Mouse (Mus musculus): ENCODE measurements at regions not wholly inside any gene's neighbourhood (a gene's known extent, or its start where the extent isn't known, plus 50 kb on each side); places are given as distances from the start of the nearest gene placed in this dataset.

DNA sequence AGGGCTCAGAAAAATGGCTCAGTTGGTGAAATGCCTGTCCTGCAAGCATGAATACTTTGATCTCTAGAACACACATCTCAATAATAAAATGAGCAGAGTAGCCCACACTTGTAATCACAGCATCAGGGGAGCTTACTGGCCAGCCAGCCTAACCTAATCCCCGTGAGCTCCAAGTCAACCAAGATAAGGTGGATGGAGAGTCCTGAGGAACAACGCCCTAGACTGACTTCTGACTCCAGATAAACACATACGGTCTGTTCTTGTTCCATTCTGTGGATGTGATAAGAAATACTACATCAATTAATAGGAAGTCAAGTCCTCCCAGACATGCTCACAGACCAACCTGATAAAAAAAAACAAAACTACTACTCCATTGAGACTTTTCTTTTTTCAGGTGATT, 180.4 kb upstream of the Jarid2 start:
- Histone ChIP-seq H3K4me2 (ENCODE audit: low read length) (no peak overlapping the region), H3K4me1 (replicated peaks; ENCODE audit: control insufficient read depth, insufficient read depth, low read length) (no peaks in the 10 kb centered on the region), H3K9ac (ENCODE audit: low read length) (no peak overlapping the region), H3K36me3 (ENCODE audit: control insufficient read depth, insufficient read depth, low read length) (no peaks in the 10 kb centered on the region), H3K27me3 (replicated peaks; ENCODE audit: control insufficient read depth, insufficient read depth, low read length) (no peaks in the 10 kb centered on the region), H3K27ac (ENCODE audit: low read depth) (no peak overlapping the region), H3K9me3 (ENCODE audit: control insufficient read depth, low read length) (no peaks in the 10 kb centered on the region), H3K4me3 (ENCODE audit: low read depth, low read length) (no peak overlapping the region)
- 73% methylated on average over 3 of the region's 3 CpGs for WGBS
- DNase-seq (ENCODE audit: low spot score) (no peak), ATAC-seq (replicated peaks; ENCODE audit: low FRiP score, low TSS enrichment, low read depth) (no peak)

DNA sequence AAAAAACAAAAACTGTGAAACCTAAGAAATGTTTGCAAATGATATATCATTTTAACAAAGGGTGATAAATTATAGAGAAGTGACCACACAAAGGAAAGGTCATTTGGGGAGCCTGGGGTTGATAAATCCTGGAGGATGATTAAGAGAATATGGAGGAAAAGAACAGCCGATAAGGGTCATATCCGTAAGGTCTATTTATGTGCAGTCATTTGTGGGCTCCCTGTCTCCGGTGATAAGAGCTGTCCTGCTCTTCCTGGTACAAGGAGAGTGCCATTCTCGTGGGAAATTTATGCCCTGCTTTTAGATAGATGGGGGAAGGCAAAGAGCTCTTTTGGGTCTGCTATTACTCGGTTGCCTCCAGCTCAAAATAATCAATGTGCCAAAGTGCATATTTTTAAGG, 175.9 kb upstream of the Jarid2 start:
- no peak for DNase-seq (ENCODE audit: low spot score)
- H3K27ac ChIP-seq (ENCODE audit: low read depth), result no peak overlapping the region
- H3K4me1 ChIP-seq (replicated peaks; ENCODE audit: control insufficient read depth, insufficient read depth, low read length), result no peaks in the 10 kb centered on the region
- ATAC-seq (replicated peaks; ENCODE audit: low FRiP score, low TSS enrichment, low read depth), result no peak
- no peak overlapping the region for H3K9ac ChIP-seq (ENCODE audit: low read length)
- WGBS, result 61% methylated on average over 5 of the region's 5 CpGs
- no peak overlapping the region for H3K4me2 ChIP-seq (ENCODE audit: low read length)
- H3K9me3 ChIP-seq (ENCODE audit: control insufficient read depth, low read length), result no peaks in the 10 kb centered on the region
- H3K4me3 ChIP-seq (ENCODE audit: low read depth, low read length), result no peak overlapping the region
- no peaks in the 10 kb centered on the region for H3K36me3 ChIP-seq (ENCODE audit: control insufficient read depth, insufficient read depth, low read length)
- no peaks in the 10 kb centered on the region for H3K27me3 ChIP-seq (replicated peaks; ENCODE audit: control insufficient read depth, insufficient read depth, low read length)

DNA sequence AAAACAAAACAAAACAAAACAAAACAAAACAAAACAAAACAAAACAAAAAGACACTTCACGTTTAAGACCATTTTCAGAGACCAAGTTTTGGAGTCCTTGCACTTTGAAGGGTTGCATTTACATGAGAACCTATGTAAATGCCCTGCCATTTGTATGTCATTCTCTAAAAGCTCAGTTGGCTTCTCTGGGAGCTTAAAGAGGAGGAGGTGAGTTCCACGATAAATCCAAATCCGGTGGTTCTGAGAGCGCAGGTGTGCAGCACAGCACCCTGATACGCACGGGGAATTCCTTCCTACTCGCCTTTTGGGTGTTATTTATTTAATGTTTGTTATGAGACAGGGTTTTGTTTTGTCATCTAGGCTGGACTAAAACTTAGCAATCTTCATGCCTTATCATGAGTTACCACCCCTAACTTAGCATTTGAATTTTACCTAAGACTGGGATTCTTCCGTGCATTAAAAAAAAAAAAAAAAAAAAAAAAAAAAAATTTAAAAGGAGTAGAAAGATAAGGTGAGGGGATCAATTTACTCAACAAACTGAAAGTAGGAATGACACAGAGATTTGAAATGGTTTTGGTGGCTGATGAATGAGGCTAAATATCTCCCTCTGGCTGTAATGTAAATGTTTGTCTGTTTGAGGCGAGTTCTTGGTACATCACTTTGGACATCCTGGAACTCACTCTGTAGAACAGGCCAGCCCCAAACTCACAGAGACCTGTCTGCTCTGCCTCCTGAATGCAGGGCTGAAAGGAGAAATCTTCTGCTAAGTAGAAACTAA, 174.4 kb upstream of the Jarid2 start:
- WGBS, result 75% methylated on average over 9 of the region's 9 CpGs
- no peak for ATAC-seq (replicated peaks; ENCODE audit: low FRiP score, low TSS enrichment, low read depth)
- DNase-seq (ENCODE audit: low spot score), result no peak
- H3K9ac ChIP-seq (ENCODE audit: low read length), result no peak overlapping the region
- no peaks in the 10 kb centered on the region for H3K9me3 ChIP-seq (ENCODE audit: control insufficient read depth, low read length)
- no peak overlapping the region for H3K4me3 ChIP-seq (ENCODE audit: low read depth, low read length)
- no peaks in the 10 kb centered on the region for H3K36me3 ChIP-seq (ENCODE audit: control insufficient read depth, insufficient read depth, low read length)
- H3K4me1 ChIP-seq (replicated peaks; ENCODE audit: control insufficient read depth, insufficient read depth, low read length), result no peaks in the 10 kb centered on the region
- H3K27ac ChIP-seq (ENCODE audit: low read depth), result no peak overlapping the region
- H3K4me2 ChIP-seq (ENCODE audit: low read length), result no peak overlapping the region
- H3K27me3 ChIP-seq (replicated peaks; ENCODE audit: control insufficient read depth, insufficient read depth, low read length), result no peaks in the 10 kb centered on the region

DNA sequence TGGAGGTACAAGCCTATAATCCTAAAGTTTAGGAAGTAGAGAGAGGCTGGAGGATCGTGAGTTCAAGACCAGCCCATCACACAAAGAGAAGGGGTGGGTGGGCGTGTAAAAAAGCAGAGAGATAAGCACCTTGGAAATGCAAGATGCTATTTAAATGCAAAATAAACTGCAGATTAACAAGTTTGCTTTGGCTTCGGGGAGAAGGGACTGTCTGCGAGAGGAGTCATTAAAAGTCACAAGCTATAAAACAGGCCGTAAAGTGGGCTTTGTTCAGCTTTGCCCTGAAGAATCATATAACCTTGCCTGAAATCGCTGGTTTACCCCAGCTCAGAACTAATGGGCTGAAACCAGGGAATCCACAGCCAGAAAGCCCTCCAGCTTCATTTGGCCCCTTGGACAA, 173.3 kb upstream of the Jarid2 start:
- H3K27ac ChIP-seq (ENCODE audit: low read depth), result no peak overlapping the region
- no peaks in the 10 kb centered on the region for H3K36me3 ChIP-seq (ENCODE audit: control insufficient read depth, insufficient read depth, low read length)
- no peaks in the 10 kb centered on the region for H3K27me3 ChIP-seq (replicated peaks; ENCODE audit: control insufficient read depth, insufficient read depth, low read length)
- no peaks in the 10 kb centered on the region for H3K4me1 ChIP-seq (replicated peaks; ENCODE audit: control insufficient read depth, insufficient read depth, low read length)
- H3K4me3 ChIP-seq (ENCODE audit: low read depth, low read length), result no peak overlapping the region
- DNase-seq (ENCODE audit: low spot score), result no peak
- no peak overlapping the region for H3K9ac ChIP-seq (ENCODE audit: low read length)
- 49% methylated on average over 6 of the region's 6 CpGs for WGBS
- H3K9me3 ChIP-seq (ENCODE audit: control insufficient read depth, low read length), result no peaks in the 10 kb centered on the region
- no peak for ATAC-seq (replicated peaks; ENCODE audit: low FRiP score, low TSS enrichment, low read depth)
- H3K4me2 ChIP-seq (ENCODE audit: low read length), result no peak overlapping the region

DNA sequence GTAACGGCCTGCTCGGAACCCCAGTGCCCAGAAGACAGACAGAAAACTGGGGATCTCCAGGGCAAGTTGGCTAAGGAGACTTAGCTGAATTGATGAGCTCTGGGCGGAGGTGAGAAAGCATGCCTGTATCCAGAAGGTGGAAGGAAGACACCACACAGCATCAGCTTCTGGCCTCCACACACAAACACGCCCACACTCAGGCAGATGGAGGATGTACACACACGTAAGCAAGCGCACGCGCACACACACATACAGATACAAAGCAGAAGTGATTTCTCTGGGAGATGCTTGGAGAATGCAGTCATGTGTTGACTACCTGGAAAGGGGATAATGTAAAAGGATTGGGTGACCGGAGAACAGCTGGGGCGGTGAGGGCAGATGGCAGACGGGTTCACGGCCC, 171.2 kb upstream of the Jarid2 start:
- Histone ChIP-seq H3K4me2 (ENCODE audit: low read length) (no peak overlapping the region), H3K36me3 (ENCODE audit: control insufficient read depth, insufficient read depth, low read length) (no peaks in the 10 kb centered on the region), H3K9me3 (ENCODE audit: control insufficient read depth, low read length) (no peaks in the 10 kb centered on the region), H3K27ac (ENCODE audit: low read depth) (no peak overlapping the region), H3K27me3 (replicated peaks; ENCODE audit: control insufficient read depth, insufficient read depth, low read length) (no peaks in the 10 kb centered on the region), H3K4me1 (replicated peaks; ENCODE audit: control insufficient read depth, insufficient read depth, low read length) (no peaks in the 10 kb centered on the region), H3K4me3 (ENCODE audit: low read depth, low read length) (no peak overlapping the region), H3K9ac (ENCODE audit: low read length) (no peak overlapping the region)
- WGBS, result 88% methylated on average over 12 of the region's 12 CpGs
- DNase-seq (ENCODE audit: low spot score) (no peak), ATAC-seq (replicated peaks; ENCODE audit: low FRiP score, low TSS enrichment, low read depth) (no peak)

DNA sequence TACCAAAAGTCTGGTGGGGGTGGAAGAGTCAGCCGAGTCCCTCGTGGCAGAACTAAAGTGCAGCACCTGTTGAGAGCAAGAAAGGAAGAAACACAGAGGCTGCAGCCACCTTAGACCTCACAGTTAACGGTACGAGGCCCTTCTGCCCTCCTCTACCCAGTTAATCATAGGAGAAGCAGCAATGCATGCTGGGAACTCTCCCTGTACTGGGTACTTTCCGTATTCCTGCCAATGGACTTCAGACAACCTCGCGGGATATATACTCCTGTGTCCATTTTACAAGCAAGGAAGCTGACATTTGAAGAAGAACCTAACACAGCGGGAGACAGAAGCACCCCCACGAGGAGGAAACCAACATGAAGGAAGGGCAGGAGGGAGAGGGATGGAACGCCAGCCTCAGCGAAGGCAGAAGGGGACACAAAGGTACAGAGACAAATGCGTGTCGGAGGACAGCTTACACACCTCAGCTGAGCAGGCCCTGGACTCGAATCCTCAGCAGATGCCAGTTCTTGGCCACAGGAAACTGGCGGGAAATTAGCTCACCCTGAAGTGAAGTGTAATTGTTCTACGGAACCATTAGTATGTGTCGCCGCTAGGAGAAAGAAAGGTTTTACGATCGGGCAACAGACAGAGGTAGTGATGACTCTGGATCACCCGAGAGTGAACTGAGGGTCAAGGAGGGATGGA, 170.6 kb upstream of the Jarid2 start:
- H3K4me1 ChIP-seq (replicated peaks; ENCODE audit: control insufficient read depth, insufficient read depth, low read length), result no peaks in the 10 kb centered on the region
- ATAC-seq (replicated peaks; ENCODE audit: low FRiP score, low TSS enrichment, low read depth) (no peak), DNase-seq (ENCODE audit: low spot score) (no peak)
- 88% methylated on average over 21 of the region's 21 CpGs for WGBS
- H3K27me3 ChIP-seq (replicated peaks; ENCODE audit: control insufficient read depth, insufficient read depth, low read length), result no peaks in the 10 kb centered on the region
- no peak overlapping the region for H3K9ac ChIP-seq (ENCODE audit: low read length)
- H3K27ac ChIP-seq (ENCODE audit: low read depth), result no peak overlapping the region
- H3K4me3 ChIP-seq (ENCODE audit: low read depth, low read length), result no peak overlapping the region
- no peaks in the 10 kb centered on the region for H3K9me3 ChIP-seq (ENCODE audit: control insufficient read depth, low read length)
- H3K4me2 ChIP-seq (ENCODE audit: low read length), result no peak overlapping the region
- no peaks in the 10 kb centered on the region for H3K36me3 ChIP-seq (ENCODE audit: control insufficient read depth, insufficient read depth, low read length)

DNA sequence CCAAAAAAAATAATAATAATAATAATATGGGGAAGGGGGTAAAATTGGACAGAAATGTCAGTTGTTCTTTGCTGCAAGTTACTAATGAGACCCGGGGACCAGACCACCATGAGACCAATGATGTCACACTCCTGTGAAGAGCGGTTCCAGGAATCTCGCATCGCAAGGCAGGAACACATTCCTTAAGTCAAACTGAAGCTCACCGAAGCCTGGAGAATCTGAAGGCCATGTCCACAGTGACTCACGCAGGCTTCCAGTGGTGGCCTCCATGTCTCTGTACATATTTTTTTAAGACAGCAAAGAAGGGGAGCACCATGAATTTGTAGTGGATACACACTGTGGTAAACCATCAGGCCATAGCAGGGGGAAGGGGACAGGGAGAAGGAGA, 170.1 kb upstream of the Jarid2 start:
- Histone ChIP-seq H3K27me3 (replicated peaks; ENCODE audit: control insufficient read depth, insufficient read depth, low read length) (no peaks in the 10 kb centered on the region), H3K4me2 (ENCODE audit: low read length) (no peak overlapping the region), H3K4me1 (replicated peaks; ENCODE audit: control insufficient read depth, insufficient read depth, low read length) (no peaks in the 10 kb centered on the region), H3K4me3 (ENCODE audit: low read depth, low read length) (no peak overlapping the region), H3K36me3 (ENCODE audit: control insufficient read depth, insufficient read depth, low read length) (no peaks in the 10 kb centered on the region), H3K9ac (ENCODE audit: low read length) (no peak overlapping the region), H3K27ac (ENCODE audit: low read depth) (no peak overlapping the region), H3K9me3 (ENCODE audit: control insufficient read depth, low read length) (no peaks in the 10 kb centered on the region)
- DNase-seq (ENCODE audit: low spot score) (no peak), ATAC-seq (replicated peaks; ENCODE audit: low FRiP score, low TSS enrichment, low read depth) (no peak)
- 89% methylated on average over 6 of the region's 6 CpGs for WGBS

DNA sequence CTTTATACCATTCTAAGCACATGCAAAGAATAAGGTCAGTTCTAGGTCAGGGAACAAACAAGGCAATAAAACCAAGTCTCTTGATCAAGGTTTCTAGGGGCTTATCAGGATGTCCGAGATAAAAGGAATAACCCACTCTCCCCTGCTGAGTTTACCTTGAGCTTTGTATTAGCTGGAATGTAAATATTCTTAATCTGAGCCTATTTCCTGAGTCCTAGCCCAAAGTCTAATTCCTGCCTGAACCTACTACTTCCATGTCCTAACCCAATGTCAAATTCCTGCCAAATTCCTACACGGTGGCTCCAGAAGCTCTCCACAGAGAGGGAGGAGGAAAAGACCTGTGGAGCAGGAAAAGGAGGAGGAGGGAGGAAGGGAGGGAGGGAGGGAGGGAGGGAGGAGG, 169.6 kb upstream of the Jarid2 start:
- no peak overlapping the region for H3K27ac ChIP-seq (ENCODE audit: low read depth)
- no peaks in the 10 kb centered on the region for H3K4me1 ChIP-seq (replicated peaks; ENCODE audit: control insufficient read depth, insufficient read depth, low read length)
- no peaks in the 10 kb centered on the region for H3K36me3 ChIP-seq (ENCODE audit: control insufficient read depth, insufficient read depth, low read length)
- no peak for DNase-seq (ENCODE audit: low spot score)
- H3K4me2 ChIP-seq (ENCODE audit: low read length), result no peak overlapping the region
- ATAC-seq (replicated peaks; ENCODE audit: low FRiP score, low TSS enrichment, low read depth), result no peak
- 28% methylated on average over 2 of the region's 2 CpGs for WGBS
- no peaks in the 10 kb centered on the region for H3K9me3 ChIP-seq (ENCODE audit: control insufficient read depth, low read length)
- H3K4me3 ChIP-seq (ENCODE audit: low read depth, low read length), result no peak overlapping the region
- H3K27me3 ChIP-seq (replicated peaks; ENCODE audit: control insufficient read depth, insufficient read depth, low read length), result no peaks in the 10 kb centered on the region
- H3K9ac ChIP-seq (ENCODE audit: low read length), result no peak overlapping the region

DNA sequence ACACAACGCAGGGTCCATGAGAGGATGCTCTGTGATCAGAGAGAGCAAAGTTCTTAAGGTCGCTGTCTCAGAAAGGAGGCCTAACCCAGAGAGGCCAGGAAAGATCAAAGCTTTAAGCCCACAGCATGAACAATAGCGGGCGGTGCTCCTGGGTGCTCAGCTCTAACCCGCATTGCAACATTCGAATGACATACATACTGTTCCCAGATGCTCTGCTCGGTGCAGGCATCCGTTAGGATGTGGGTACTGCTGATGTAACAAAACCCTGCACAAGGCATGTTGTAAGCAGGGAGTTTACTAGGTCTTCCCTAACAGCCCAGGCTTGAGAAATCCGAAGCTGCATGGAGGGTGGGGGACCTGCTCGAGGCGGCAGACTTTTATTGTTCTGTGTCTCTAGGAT, 164.6 kb upstream of the Jarid2 start:
- H3K4me2 ChIP-seq (ENCODE audit: low read length), result no peak overlapping the region
- no peaks in the 10 kb centered on the region for H3K27me3 ChIP-seq (replicated peaks; ENCODE audit: control insufficient read depth, insufficient read depth, low read length)
- no peaks in the 10 kb centered on the region for H3K4me1 ChIP-seq (replicated peaks; ENCODE audit: control insufficient read depth, insufficient read depth, low read length)
- 61% methylated on average over 11 of the region's 11 CpGs for WGBS
- no peaks in the 10 kb centered on the region for H3K36me3 ChIP-seq (ENCODE audit: control insufficient read depth, insufficient read depth, low read length)
- H3K4me3 ChIP-seq (ENCODE audit: low read depth, low read length), result no peak overlapping the region
- no peak for DNase-seq (ENCODE audit: low spot score)
- no peak overlapping the region for H3K27ac ChIP-seq (ENCODE audit: low read depth)
- no peak overlapping the region for H3K9ac ChIP-seq (ENCODE audit: low read length)
- no peak for ATAC-seq (replicated peaks; ENCODE audit: low FRiP score, low TSS enrichment, low read depth)
- no peaks in the 10 kb centered on the region for H3K9me3 ChIP-seq (ENCODE audit: control insufficient read depth, low read length)

All from intestine, embryonic 14.5 days (tissue).